Mouse (Mus musculus) CD8-positive naive resting alpha-beta T cell, adult 2 months (primary cell): ENCODE results near the gene Mtx2.
A peak's percentile ranks its signal among the peaks of the same experiment; 100 is the strongest.

ENCODE experiments used
- DNase-seq, 2 experiments: peaks; one replicate each; pipeline ENCODE4 v3.0.0; 2022; ENCODE audit warnings: low read depth in 2 of 2, low spot score in 2 of 2

The Mtx2 gene

GRCm38 (mm10) chr2:74825730-74826430, at the start of gene Mtx2:
TSS of gene Mtx2 (plus strand) at chr2:74825803.
- peak; percentile 42 to 55 for DNase-seq

- no peak for DNase-seq
These were observed 47.9 kb upstream of the Mtx2 start for GRCm38 (mm10) chr2:74777536-74778275.

GRCm38 (mm10) chr2:74781386-74781785, 44.2 kb upstream of the Mtx2 start:
- DNase-seq: no peak

GRCm38 (mm10) chr2:74795531-74795930, 30.1 kb upstream of the Mtx2 start:
- DNase-seq: no peak

GRCm38 (mm10) chr2:74808431-74808830, 17.2 kb upstream of the Mtx2 start:
- no peak for DNase-seq

DNA sequence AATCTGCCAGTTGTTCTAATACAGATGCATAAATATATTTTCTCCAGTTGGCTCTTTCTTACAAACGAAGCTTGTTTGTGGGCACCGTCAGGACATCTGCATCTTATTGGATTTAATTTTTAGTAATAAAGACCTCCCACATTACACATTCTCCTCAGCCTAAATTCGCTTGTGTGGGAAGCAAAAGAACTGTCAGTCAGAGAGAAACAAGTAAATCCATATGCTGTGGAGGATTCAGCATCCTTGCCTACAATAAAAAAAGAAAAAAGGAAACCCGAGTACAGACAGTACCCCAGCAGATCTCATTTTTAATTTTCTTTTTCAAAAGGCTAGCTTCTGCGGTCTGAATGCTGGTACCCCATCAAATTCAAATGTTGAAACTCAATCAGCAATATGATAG, 2.9 kb upstream of the Mtx2 start:
- DNase-seq: no peak

- no peak for DNase-seq
These were observed 253 bp upstream of the Mtx2 start for GRCm38 (mm10) chr2:74825371-74825729.

DNA sequence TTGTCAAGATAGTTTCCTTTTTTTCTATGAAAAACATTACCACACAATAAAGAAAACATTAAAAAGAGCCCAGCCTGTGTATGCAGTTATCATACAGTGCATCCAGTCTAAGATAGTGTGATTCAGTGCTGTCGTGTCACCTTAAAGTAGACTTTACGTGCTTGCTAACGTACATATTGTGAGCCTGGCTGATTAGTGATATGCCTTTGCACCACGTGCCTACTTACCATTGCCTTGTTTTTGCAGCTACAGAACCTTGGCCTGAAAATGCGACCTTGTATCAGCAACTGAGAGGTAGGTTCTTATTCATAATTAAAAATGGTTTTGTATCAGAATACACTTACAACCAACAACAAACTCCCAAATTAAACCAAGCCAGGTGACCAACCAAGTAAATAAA, 21.4 kb downstream of the Mtx2 start:
- no peak for DNase-seq

DNA sequence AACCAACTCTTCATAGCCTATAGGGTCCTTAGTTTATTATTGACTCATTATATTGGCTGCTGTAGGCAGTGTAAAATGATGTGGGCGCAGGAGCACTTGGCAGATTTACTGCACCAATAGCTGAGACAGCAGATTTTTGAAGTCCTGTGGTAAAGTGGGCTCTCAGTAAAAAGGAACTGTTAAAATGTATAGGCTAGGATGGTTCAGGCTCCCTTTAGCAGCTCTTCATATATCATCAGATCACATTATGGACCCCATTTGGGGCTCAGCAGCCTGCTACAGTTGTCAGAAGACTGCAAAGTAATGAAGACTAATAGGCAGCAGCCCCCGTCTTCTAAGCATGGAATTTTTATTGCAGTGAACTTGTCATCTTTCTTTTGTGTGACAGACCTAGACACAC, 21.9 kb downstream of the Mtx2 start:
- DNase-seq: no peak

GRCm38 (mm10) chr2:74850036-74850435, 24.4 kb downstream of the Mtx2 start:
- no peak for DNase-seq

- no peak for DNase-seq
These were observed 36.5 kb downstream of the Mtx2 start for GRCm38 (mm10) chr2:74862070-74862476.

- DNase-seq: no peak
These were observed 39.8 kb downstream of the Mtx2 start for GRCm38 (mm10) chr2:74865414-74865813.

- DNase-seq: no peak
These were observed 48.4 kb downstream of the Mtx2 start for GRCm38 (mm10) chr2:74874043-74874442.

DNA sequence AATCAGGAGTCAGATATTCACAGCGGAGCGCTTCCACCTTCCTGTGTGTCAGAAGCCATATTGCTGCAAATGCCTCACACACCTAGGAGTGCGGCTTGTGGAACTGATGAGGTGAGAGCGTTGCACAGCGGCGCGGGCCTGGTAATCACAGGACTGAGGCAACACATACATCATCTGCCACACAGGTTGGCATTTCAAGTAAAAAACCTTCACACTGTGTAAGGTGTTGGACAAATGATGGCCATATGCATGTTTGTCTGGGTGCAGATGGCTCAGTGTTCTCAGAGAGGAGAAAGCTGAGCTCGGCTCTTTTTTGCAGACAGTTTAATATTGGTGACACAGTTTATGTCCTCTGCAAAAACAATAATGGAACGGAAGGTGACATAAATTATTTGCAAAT, 58.8 kb downstream of the Mtx2 start:
- DNase-seq: no peak

GRCm38 (mm10) chr2:74891868-74892267, 66.3 kb downstream of the Mtx2 start:
- DNase-seq: no peak

DNA sequence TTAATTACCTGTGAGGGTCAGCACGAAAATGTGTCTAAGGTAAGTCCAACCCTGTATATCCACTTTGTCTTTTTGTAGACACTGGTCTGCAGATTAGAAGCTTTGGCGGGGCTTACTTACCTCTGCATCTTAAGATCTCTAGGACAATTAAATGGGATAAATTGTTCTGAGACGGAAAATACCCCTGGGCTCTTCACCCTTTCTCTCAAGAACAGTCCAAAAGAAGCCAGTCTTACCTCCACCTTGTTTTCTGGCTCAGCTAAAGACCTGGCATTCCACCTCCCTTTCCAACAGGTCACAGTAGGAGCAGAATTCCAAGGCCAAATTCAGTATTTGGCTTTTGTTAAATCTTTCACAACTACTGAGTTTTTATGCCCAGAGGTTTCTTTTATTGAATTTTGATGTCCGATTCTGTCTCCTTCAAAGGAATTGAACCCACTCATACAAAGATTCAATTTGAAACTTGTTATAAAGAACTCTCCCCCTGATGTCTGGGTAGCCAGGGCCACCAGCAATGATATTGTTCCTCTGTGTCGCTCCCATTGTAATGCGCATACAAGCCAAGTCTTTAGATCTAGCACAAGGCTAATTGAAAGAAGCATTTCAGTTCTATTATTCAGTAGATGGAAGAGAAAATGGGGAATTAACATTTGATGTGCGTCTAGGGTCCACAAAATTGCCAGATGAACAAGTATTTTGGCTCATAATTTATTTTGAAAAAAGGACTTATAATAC, 67.4 kb downstream of the Mtx2 start:
- no peak for DNase-seq

DNA sequence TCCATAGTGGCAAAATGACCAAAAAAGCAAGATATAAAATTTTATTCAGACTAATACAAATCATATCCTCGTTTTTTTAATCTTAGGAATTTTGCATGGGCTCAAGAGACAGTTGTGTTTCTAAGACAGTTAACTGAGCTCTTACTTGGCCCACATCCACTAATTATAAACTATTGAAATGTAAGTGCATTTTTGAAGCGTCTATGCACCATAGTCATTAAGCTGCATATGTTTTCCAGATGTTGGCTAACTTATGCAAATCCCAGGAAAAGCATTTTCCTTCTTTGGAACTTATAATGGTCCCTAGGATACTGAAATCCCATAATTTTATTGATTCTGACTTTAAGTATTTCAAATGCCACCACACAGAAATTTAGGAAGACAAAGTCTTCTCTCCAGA, 68.5 kb downstream of the Mtx2 start:
- DNase-seq: no peak

DNA sequence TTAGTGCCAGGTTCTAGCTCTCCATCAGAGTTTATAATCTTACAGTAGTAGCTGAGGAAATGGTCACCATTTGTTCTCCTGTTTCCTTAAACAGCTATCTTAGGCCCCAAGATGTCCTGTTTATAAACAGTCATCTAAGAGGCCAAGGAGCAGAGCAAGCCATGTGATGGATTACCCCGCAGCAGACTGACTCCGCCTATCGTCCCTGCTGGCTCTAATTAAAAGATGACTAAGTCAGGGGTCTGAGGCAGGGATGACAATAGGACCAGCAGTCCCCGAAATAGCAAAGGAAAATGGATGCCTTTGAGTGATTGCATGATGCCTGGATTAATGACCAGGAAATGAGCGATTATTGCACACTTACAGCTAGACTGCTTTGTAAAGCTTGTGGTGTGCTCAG, 74.4 kb downstream of the Mtx2 start:
- DNase-seq: no peak

GRCm38 (mm10) chr2:74901764-74902295, 76.2 kb downstream of the Mtx2 start:
- no peak for DNase-seq

DNA sequence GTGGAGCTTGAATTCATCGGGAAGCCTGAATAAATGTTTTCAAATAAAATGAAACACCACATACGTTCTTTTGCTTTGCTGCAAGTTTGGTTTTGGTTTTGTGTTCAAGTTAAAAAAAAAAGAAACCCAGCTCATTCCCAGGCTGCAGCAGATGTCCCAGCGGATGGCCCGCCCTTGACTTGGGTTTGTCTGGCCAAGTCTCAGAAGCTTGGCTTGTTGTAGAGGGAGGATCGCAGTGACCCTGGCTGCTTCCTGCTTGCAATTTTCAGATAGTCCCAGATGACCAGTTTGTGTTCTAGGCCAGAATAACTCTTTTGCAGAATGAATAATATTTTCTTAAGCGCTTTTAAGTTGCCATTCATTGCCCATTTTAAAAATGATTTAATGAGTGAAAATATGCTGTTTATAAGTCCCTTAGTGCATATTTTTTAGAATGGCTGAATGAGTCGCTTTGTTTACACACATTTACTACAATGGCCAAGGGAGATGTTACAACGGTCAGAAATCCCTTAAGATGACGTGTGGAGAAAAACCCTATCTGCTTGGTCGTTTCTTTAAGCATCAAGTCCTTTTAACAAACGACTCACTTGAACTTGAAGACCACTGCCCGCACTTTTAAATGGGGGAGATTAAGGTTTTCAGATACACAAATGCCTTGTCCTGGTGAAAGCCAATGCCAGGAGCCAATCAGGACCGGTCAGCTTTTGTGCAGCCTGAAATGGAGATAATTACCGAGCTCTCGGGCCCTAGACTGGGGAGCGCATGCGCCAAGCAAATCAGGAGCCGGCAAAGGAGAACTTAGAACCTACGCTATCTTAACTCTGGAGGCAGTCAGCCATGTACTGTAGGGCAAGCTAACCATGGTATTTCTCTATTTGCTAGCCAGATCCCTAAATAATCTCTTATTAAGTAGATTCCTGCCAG, 82.0 kb downstream of the Mtx2 start:
- DNase-seq: no peak

GRCm38 (mm10) chr2:74912031-74912430, 86.4 kb downstream of the Mtx2 start:
- no peak for DNase-seq
